Mouse (Mus musculus) frontal cortex, adult (tissue): ENCODE measurements around the gene Hoxa5.

Experiments
- ATAC-seq: cut with Nextera tagmentation; 2 replicates; pipeline ENCODE4 v1.9.2; 2017; ENCODE audit warnings: mild to moderate bottlenecking, moderate library complexity, mixed read lengths; ENCODE audit not compliant: low TSS enrichment

Hoxa5 gene

DNA sequence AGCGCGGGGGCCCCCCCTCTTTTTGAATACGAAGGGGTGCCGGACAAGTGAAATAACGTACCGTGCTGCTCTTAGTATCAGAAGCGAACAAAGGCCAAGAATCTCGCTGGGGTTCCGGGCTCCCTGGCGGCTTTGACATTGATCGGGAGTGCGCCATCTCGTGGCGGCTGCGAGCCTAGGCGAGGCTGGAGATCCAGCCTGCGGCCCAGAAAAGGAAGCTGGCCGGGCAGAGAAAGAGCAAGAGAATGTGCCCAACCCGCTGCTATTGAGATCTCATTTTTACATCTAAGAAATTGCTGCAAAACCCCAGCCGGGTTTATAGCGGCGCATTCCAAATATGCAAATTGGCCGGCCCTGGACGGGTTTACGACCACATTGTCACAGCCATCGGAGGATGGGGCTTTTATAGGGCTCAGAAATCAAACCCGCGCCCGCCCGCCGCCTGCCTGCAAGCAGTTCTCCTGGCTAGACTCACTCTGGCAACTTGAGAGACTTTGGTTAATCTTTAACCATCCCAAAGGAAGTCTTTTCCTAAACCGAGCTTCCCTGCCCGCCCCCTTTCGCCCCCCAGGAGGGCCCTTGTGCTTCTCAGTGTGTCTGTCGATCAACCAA, 36.1 kb upstream of the Hoxa5 start, which contains the start of gene Hoxa10:
Hoxa10 (minus strand) TSS at position 466 of the 612 bp plus-strand sequence.
- ATAC-seq = no peak

DNA sequence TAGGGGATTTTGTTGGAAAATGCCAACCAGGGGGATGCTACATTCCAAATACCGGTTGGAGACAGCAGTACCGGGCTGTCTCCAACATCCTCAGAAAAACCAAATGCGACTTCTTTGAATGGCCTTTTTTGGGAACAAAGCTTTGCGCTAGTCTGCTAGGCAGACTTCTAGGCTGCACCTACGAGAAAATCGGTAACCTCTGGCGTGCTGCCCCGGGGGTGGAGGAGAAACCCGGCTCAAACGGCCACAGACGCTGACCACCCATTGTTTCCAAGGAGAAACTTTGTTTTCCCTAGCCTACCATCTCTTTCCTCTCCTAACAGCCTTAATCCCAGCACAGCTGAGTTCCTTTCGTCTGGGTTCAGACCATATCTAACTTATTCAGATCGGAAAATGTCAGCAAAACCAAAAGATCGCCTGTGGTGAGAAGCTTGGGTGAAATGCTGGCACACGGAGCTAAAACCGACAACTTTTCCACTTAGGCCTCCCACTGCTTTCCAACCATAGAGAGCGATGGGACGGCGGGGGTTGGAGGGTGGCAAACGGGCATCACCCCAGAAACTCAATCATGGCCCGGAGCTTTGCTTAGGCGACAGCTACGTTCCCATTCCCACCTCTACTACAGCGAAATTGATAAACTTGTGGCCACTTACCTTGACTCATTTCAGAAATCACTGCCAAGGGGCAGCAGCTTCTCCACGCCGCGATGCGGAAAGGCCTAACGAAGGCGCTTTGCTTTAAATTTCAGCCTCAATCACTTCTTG, 35.4 kb upstream of the Hoxa5 start:
- no peak for ATAC-seq

DNA sequence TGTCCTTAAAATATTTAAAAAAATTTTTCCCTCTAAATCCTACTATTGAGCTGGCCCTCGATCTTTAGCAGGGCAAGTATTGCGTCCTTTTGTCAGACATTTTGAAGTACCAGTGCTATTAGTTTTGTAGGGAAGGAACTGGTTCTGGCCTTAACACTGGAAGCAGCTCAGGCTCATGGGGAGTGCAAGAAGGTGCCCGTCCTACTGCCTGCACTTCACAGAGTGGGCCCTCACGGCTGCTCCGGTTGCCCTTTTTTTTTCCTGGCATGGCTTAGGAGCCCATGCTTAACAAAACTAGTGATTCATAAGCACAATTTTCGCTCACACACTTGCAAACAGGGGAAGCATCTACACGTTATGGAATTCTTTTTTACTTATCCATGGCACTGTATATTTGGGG, 34.6 kb upstream of the Hoxa5 start:
- no peak for ATAC-seq

DNA sequence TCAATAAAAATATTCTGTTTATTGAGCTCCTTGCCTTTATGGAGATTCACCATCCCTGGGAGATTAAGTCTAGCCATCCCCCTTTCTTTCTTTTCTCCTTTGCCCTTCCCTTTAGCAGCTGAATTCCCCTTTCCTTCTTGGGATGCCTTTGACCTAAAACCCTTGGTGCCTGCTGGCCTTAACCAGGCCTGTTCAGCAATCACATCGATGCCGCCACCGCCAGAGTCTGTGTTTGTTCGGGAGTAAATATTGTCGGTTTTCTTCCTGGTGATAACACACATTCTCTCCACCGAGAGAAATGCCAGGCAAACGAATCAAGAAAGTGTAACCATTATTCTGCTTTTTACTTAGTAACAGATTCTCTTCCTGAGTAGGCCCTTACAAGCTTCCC, 33.8 kb upstream of the Hoxa5 start:
- ATAC-seq = no peak

DNA sequence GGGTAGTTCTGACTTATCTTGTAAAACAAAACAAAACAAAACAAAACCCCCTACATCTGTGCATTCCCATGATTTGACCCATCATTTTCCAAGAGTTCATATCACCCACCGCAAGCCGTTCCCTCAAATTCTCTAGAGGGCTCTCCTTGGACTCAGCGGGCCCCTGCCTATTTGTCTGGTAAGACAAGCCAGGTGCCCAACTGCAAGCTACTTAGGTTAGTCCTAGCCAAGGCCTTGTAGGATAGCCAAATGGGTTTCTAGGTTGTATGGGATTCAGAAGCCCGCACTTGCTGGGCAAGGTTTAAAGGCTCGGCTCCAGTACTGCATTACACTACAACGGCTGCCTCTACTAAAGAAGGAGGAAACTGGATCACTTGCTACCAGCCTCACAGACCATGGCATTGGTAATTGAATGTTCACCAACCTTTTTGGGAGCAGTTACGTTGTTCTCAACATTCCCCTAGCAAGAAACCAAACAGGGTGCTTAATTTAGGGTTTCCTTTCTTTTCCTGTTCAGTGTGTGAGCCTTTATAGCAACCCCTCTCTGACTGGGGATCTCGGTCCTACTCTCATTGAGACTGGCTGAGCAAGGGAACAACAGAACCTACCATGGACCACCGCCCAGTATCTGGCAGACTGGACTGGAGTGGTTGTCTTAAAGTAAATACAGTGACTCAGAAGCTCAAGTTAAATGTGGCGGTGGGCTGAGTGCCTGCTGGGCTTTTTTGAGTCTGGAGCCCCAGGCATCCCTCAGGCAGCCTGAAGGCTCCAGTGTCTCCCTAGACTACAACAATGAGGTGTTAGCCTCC, 33.2 kb upstream of the Hoxa5 start:
- ATAC-seq = no peak

DNA sequence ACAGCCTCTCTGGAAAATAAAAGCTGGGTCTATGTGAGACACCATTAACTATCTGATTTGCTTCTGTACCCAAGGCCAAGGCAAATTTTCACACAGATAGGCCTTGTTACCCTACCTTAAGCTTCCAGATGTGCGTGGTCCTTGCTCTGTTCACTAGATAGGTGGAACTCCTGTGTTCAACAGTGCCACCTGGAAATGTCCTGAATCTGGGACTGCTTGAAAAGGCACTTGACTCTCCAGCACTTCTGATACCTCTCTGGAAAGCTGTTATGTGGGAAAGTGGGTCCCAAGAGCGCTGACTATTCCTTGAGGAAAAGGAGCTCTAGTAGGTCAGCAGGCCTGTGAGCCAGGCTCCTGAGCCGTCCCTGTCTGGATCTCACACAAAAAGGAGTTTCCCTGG, 32.4 kb upstream of the Hoxa5 start:
- no peak for ATAC-seq

DNA sequence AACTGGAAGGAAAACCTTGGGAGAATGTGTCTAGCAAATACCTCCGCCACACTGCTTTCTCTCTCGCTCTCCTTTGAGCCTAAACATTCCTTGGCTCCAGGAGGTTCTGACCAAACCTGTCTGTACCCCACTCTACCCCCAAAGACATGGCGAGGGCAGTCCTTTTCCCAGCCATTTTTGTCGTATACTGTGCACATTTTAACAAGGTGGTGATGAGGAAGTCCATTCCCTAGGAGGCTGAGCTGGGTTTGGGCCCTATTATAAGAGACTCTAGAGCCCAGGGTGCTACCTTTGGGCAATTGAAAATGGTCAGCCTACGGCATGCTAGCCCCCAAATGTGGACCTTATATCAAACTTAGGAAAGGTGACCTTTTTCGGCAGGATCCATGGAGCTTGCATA, 31.5 kb upstream of the Hoxa5 start:
- no peak for ATAC-seq

DNA sequence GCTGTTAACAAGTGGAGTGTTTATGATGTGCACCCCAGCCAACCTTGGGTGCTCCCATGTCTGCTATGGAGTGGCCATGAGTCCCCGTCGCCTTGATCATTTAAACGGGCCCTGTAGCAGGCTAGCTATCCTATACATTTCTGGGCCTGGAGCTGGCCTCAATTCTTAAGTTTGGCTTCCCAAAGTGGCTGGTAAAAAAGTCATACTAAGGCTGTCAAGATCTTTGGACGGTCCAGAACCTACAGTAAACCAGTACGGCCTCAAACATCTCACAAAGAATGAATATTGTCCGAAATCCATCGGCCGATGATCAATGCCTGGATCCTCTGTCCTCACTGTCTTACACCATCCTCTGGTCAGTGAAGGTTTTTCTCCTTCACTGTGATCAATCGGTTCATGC, 30.9 kb upstream of the Hoxa5 start:
- no peak for ATAC-seq

DNA sequence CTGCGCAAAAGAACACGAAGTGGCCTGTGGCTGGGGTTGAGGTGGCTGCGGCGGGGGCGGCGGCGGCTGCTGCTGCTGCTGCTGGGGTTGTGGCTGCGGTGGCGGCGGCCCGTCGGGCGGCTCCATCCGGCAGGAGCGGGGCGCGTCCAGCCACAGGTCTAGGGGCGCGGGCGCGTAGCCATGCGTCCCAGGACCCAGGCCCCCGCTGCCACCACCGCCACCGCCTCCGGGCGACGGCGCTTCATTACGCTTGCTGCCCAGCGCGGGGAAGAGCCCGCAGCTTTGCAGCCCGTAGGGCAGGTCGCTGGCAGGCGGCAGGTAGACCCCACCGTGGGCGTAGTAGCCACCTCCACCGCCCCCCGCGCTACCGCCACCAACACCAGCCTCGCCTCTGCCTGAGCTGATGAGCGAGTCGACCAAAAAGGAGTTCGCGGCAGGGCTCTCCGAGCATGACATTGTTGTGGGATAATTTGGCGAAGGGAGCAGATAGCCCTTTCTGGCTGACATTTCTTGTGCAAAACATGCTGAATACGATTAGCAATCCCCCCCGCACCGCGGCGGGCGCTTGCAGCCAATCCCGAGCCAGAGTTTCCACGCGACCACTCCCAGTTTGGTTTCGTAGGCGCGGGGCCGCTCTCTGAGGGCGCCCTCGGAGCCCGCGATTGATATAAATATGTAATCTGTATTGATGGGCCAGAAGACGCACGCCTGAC, 30.2 kb upstream of the Hoxa5 start:
- no peak for ATAC-seq

DNA sequence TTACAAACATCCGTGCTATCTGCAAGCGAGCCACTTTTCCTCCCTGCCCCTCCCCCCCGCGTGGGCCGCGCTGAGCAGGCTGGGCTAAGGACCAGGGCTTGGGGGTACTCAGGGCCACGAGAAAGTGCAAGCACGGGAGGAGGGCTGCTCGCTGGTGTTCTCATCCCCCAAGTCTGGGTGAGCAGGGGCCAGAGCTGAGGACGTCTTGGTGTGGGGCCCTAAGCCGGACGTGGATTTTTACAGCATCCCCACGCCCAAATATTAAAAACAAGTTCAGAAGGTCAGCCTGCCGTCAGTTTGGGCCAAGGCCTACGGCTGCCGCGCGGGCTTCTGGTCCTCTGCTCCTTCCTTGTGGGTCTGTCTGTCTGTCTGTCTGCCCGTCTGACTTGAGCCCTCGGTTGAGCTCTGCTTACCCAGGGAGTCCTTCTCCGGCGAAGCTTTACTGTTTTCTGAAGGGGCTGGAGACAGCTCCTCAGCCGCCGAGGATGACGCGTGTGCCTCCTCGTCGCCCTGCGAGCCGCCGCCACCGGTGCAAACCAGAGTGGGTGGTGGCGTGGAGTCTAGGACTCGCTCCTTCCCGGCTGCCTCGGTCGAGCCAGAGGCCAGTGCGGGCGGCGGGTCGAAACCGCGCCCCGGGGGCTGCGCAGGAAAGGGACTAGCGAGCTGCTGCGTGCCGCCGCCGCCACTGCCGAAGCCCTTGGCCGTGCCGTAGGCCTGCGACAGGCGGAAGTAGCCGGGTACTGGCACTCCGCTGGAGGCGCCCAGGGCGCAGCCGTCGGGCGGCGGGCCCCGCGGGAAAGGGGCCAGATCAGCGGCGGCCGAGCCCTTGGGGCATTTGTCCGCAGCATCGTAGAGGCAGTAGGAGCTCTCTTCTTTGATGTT, 29.4 kb upstream of the Hoxa5 start:
- no peak for ATAC-seq

DNA sequence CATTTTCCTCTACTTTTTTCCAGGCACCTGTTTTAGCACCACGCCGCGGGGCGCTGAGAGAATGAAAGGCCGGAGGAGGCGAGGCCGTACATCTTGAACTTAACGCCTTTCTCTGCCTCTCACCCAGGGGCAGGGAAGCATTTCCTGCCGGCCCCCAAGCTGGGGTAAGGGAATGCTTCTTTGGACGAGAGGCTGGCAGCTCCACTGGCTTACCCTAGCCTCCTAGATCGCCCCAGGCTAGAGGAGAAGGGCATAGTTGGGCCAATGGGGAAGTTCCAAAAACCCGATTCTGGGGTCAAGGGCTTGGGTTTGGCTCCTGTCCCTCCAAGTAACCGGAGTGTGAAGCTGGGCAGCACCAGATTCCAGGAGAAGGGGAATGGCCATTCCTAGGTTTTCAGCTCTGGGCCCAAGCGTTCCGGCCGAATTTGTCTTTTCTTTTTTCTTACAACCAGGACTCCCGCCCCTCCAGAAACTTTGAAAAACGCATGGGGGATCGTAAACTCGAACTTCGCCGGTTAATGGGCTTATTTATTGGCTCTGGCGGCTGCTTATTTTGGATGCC, 28.7 kb upstream of the Hoxa5 start:
- no peak for ATAC-seq

DNA sequence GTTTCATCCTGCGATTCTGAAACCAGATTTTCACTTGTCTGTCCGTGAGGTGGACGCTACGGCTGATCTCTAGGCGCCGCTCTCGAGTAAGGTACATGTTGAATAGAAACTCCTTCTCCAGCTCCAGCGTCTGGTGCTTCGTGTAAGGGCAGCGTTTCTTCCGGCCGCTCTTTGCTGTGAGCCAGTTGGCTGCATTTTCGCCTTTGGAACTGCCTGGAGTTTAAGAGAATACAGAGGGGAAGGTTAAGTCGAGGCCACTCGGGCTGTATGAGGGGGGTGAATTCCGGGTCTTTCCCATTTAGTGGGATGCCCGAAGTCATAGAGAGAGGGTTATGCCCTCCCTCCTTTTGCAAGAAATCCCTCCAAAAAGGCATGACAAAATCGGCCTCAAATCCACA, 28.2 kb upstream of the Hoxa5 start:
- ATAC-seq = no peak

DNA sequence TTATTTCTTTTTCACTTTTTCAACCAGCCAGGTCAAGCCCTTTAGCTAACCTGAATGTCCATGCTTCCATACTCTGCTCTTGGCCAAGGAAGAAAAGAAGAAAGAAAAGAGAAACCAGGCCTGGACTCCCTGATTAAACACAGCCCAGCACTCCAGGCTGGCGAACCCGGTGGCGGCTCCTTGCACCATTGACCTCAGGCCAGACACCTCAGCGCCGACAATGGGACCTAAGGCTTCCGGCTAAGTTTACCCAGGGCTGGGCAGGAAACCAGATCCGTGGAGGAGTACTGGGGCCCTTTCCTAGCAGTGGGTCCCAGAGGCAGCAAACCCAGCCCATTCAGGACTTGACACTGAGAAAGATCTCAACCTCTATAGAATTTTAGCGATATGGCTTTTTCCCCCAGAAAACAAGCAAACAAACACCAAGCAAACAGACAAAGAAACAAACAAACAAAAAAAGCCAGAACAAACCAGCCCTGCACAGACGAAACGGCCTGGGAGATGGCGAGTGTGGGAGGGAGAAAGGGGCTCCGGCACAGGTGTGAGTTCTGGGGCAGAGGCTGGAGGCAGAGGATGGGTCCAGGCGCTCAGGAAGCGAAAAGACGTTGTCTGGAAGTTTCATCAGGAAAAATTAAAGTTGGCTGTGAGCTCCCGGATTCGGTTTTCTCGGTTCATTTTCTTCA, 27.6 kb upstream of the Hoxa5 start:
- ATAC-seq = no peak

DNA sequence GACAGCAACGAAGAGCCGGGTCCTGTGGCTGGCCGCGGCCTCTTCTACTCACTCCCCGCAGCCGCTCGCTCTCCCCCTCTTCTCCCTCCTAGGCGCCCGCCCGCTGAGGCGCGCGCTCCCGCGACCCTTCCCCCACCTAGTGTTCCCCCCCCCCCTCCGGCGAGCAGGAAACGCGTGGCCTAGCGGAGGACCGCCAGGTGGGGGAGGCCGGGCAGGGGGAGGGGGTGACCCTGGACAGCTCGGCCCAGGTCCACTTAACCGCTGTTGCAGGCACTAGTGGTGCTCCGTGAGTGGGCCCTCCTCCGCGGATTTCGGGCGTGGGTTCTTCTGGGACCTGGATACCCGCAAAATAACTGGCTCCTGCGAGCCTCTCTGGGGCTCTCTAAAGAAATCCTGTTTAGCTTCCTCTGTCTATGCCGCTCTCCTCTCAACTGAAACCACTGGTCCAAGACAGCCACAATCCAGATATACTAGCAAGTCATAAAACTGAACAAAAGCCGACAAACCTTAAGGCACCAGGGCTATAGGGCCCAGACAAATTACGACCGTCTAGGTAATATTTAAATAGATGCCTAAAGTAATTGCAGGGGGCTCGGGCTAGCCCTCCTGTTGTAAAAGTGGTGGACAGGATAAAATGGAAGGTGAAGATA, 26.3 kb upstream of the Hoxa5 start, which contains the start of gene Hoxa9:
Hoxa9 (minus strand) TSS at position 574 of the 650 bp plus-strand sequence.
- no peak for ATAC-seq

DNA sequence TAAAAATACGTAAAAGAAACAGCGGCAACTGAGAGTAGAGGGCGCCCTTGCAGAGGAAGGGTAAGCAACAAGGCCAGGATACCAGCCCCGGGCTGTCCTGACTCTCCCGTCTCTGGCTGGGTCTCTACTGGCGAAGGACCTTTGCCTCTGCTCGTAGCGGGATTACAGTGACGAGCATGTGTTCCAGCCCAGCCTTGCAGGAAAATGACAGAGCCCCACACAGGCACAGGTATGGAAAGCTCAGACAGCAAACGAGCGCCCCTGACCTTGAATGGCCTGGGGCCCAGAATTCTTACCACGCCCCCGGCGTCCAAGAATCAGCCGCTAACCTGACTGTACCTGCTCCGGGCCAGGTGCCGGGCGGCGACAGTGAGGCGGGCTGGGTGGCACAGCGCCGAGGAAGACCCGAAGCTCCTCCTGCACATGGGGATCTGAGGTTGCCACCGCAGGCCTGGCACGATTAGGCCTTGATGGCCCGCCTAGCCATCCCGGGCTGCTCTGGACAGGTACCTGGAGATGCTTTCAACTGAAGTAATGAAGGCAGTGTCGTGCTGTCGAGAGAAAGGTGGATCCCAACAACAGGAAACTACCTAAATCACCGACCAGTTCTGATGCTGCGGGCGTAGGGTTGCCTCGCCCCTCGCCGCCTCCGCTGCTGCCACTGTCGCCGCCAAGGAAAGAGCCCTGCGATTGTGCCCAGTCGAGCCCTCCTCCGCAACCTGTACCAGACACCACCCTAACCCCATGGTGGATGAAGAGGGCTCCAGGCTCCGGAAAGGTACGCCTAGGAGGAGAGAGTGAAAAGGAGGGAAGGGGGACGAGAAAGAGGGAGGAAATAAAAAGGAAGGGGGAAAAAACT, 25.4 kb upstream of the Hoxa5 start:
- no peak for ATAC-seq

DNA sequence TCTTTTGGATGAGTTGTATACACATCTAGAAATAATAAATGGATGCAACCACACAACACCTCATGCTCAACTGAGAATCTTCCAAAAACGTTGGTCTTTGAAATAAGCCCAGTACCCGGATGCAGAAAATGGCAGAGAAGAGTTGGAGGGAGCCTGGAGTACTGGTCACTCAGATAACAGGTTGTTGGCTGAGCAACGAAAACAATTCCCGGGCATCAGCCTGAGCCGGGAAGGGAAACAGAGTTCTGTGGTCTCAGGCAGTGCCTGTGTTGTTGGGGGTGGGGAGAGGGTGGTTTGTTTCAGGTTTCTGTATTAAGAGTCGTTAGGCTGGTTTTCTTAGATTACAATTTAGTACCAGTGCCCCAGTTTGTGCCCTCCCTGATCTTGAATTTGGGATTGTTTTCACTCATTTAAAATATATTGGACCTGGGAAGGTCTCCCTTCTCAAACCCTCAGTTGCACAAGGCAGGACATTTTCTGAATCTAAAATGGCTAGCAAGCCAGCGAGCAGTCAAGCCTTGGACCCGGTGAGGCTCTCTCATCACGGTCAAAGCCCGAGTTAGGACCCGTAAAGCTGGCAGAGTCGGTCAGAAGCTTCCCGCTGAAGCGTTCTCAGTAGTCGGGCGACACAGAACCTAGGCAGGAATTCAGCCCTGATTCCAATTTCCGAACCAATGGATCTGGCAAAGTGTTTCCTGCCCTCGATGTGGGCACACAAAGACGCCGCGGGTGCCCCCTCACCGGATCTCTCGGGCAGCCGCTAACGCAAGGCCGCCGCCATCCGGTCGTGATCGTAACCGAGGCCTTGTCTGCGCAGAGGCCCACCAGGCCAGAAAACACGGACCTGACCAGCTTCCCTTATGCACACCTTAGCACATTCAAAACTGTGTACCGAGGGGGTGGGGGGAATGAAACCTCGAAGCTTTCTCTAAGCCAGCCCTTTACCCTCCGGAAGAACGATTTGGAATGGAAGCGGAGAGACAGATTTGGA, 24.4 kb upstream of the Hoxa5 start:
- no peak for ATAC-seq

DNA sequence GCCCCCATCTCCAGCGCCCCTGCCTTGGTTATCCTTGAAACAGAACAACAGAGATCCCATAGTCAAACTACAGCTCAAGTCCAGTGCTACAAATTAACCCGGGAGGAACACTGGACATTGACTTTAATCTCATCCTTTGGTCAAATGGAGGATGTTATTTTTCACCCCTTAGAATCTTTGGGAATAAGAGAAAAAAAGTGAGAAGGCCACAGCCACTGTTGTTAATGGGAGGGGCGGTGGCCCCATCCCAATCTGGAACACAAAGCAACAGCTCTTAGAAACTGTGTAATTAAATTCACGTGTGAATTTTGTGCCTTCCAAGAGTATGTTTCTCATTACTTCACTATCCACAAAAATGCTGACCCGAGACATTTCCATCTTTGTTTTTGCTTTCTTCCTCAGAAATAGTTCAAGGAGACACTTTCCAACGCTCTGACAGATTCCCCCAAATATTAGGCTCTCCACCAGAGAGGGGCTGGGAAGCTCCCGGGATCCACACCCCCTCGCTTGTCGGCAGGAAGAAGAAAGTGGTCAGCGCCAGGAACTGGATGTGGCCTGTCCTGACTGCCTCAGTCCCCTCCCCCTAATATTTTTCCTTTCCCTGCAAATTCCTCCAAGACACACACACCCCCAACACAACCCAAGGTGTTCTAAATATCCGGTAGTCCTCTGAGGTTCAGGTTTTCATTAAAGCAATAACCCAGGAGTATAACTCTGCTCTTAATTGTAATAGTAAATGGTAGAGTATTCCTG, 23.3 kb upstream of the Hoxa5 start:
- ATAC-seq = no peak
